Mouse (Mus musculus) C2C12 (cell line): ENCODE results near the gene Sox5.

ENCODE experiments used
- CTCF ChIP-seq: IDR thresholded peaks from one replicate; pipeline ENCODE4 v1.5.1; 2011; ENCODE audit not compliant: control insufficient read depth, insufficient read depth, insufficient read length
- MAX ChIP-seq: IDR thresholded peaks from one replicate; pipeline ENCODE4 v1.6.1; 2011; ENCODE audit warnings: mild to moderate bottlenecking, control low read depth

- TF ChIP-seq CTCF (no peak), MAX (no peak)
Measured at GRCm38 (mm10) chr6:144077826-144078225, 704.0 kb downstream of the Sox5 start.
